Mouse (Mus musculus): Measurements from ENCODE around the gene Strada. TPM values are rescaled to one million over a fixed set of nuclear protein-coding genes. Genes with fewer than 3 reads are reported as not detected.

Strada gene
- polyA plus RNA-seq, 1 experiment from 2014 or later = 21.9 TPM

DNA sequence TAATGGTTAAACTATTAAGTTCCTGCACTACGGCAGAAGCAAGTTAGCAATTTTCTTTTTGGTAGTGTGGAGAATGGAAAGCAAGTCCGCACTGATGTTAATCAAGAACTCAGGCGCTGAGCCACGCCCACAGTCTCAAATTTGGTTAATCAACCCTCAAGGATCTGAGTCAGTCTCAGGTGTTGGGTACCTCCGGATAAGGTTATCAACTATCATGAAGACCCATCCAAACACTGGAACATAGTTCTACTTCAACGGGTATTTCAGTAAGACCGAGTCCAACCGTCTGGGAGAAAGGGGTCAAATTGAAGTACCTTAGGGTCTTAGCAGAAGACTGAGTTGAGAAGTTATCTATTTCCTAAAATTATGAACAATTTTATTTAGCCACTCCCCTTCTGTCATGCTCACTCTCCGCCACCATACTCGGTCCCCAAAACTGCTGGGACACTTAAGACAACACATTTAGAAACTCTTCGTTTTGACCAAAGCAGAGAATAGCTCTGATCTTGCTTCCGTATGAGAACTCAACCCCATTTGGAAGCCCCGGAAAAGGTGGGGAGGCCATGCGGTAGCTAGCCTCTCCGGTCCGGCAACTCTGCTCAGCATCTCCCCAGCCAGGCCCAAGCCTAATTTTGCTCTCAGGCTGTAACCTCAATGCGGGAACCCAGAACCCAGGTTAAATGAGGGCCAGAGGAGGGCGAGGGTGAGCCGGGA lies 9.2 kb downstream of the Strada start:
- H3K9ac ChIP-seq (ENCODE audit: low read length) = peak overlapping the region; percentile 70
- 9% methylated on average over 19 of the region's 19 CpGs for WGBS
- H3K27me3 ChIP-seq (ENCODE audit: control insufficient read depth, insufficient read depth, low read length) = no peaks in the 10 kb centered on the region
- peak overlapping the region; percentile 73 for H3K4me2 ChIP-seq (ENCODE audit: low read depth, low read length)
- H3K4me3 ChIP-seq (ENCODE audit: low read length) = peak overlapping the region; percentile 57
- H3K27ac ChIP-seq (ENCODE audit: low read length) = peak overlapping the region; percentile 57
- no peaks in the 10 kb centered on the region for H3K9me3 ChIP-seq (replicated peaks; ENCODE audit: control insufficient read depth, low read length)
- ATAC-seq (replicated peaks; ENCODE audit: extremely low read depth, insufficient read depth, low FRiP score) = peak; percentile 52; the same call in 1 of the 2 replicates
- H3K36me3 ChIP-seq (ENCODE audit: control insufficient read depth, insufficient read depth) = peaks cover 4% of the 10 kb centered on the region; the same call in 1 of the 2 replicates
- peaks cover 11% of the 10 kb centered on the region for H3K4me1 ChIP-seq (ENCODE audit: control insufficient read depth, insufficient read depth, low read length)

DNA sequence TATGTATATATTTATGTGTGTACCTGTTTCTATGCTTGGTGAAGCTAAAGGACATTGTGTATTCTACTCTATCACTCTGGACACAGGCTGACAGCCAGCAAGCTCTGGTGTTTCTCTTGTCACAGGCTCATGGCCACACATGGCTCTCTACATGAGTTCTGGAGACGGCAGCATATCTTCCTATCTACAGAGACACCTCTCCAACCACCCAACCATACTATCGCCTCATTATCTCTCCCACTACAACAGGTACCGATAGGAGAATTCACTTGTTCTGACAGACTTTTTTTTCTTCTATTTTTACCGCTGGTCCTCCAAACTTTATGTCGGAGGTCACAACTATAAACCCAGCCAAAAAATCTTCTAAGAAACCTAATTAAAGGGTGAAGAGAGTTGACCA lies 9.7 kb downstream of the Strada start:
- peak overlapping the region; percentile 73 for H3K4me2 ChIP-seq (ENCODE audit: low read depth, low read length)
- 51% methylated on average over 5 of the region's 5 CpGs for WGBS
- H3K36me3 ChIP-seq (ENCODE audit: control insufficient read depth, insufficient read depth) = no peaks in the 10 kb centered on the region; the same call in 1 of the 2 replicates
- H3K9me3 ChIP-seq (replicated peaks; ENCODE audit: control insufficient read depth, low read length) = no peaks in the 10 kb centered on the region
- peaks cover 13% of the 10 kb centered on the region for H3K4me1 ChIP-seq (ENCODE audit: control insufficient read depth, insufficient read depth, low read length)
- no peaks in the 10 kb centered on the region for H3K27me3 ChIP-seq (ENCODE audit: control insufficient read depth, insufficient read depth, low read length)
- H3K9ac ChIP-seq (ENCODE audit: low read length) = peak overlapping the region; percentile 70
- H3K27ac ChIP-seq (ENCODE audit: low read length) = no peak overlapping the region
- peak overlapping the region; percentile 57 for H3K4me3 ChIP-seq (ENCODE audit: low read length)
- no peak for ATAC-seq (replicated peaks; ENCODE audit: extremely low read depth, insufficient read depth, low FRiP score)

DNA sequence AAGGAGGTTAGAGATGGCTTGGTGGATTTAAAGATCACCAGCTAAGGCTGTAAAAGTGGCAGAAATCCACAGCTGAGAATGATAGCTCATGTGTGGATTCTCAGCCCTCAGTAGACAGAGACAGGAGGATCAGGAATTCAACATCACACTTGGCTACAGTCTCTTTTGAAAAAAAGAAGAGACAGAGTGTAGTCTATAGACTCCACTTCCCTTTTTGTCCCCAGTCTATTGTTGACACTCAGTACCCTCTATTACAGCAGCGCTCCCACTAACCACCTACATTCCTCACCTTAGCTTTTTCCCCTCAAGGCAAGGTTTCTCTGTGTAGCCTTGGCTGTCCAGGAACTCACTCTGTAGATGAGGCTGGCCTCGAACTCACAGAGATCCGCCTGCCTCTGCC lies 10.3 kb downstream of the Strada start:
- no peak overlapping the region for H3K4me2 ChIP-seq (ENCODE audit: low read depth, low read length)
- 90% methylated on average over 3 of the region's 3 CpGs for WGBS
- ATAC-seq (replicated peaks; ENCODE audit: extremely low read depth, insufficient read depth, low FRiP score) = no peak
- no peak overlapping the region for H3K9ac ChIP-seq (ENCODE audit: low read length)
- H3K4me3 ChIP-seq (ENCODE audit: low read length) = no peak overlapping the region
- H3K27me3 ChIP-seq (ENCODE audit: control insufficient read depth, insufficient read depth, low read length) = no peaks in the 10 kb centered on the region
- no peaks in the 10 kb centered on the region for H3K9me3 ChIP-seq (replicated peaks; ENCODE audit: control insufficient read depth, low read length)
- no peaks in the 10 kb centered on the region for H3K36me3 ChIP-seq (ENCODE audit: control insufficient read depth, insufficient read depth)
- H3K4me1 ChIP-seq (ENCODE audit: control insufficient read depth, insufficient read depth, low read length) = peaks cover 13% of the 10 kb centered on the region
- H3K27ac ChIP-seq (ENCODE audit: low read length) = no peak overlapping the region

DNA sequence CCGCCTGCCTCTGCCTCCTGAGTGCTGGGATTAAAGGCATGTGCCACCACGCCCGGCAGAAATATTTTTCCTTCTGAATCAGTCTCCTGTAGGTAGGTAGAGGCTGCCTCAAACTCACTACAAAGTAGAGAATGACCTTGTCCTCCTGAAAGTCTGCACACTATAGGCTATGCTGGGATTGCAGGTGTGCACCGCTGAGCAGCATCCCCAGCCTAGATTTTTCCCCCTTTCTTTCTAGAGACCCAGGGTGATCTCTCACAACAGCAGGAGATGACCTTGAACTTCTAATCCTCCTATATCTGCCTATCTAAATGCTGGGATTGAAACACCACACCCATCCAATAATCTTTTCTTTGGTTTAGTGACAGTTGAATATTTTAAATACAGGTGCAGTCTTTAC lies 14.6 kb downstream of the Strada start:
- Histone ChIP-seq H3K4me1 (ENCODE audit: control insufficient read depth, insufficient read depth, low read length) (peaks cover 4% of the 10 kb centered on the region), H3K4me3 (ENCODE audit: low read length) (no peak overlapping the region), H3K36me3 (ENCODE audit: control insufficient read depth, insufficient read depth) (peaks cover 6% of the 10 kb centered on the region), H3K4me2 (ENCODE audit: low read depth, low read length) (no peak overlapping the region), H3K27ac (ENCODE audit: low read length) (no peak overlapping the region), H3K9ac (ENCODE audit: low read length) (no peak overlapping the region), H3K9me3 (replicated peaks; ENCODE audit: control insufficient read depth, low read length) (no peaks in the 10 kb centered on the region), H3K27me3 (ENCODE audit: control insufficient read depth, insufficient read depth, low read length) (no peaks in the 10 kb centered on the region)
- no peak for ATAC-seq (replicated peaks; ENCODE audit: extremely low read depth, insufficient read depth, low FRiP score)
- WGBS = 83% methylated on average over 4 of the region's 4 CpGs

DNA sequence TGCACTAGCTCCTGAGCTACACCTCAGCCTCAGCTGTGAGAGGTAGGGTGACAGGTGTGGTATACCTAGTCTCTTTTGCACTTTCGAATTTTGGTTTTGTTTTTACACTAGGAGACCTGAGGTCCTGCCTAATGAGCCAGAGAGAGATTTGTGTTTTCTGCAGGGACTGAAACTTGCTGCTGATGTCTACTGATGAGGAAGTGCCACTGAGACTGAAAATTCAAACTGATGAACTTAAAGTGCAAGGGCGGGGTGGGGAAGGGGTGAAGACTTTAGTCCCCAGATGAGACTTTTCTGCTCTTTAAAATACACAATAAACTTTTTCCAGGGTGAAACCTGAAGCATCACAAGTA lies 21.5 kb downstream of the Strada start:
- Histone ChIP-seq H3K4me3 (ENCODE audit: low read length) (no peak overlapping the region), H3K36me3 (ENCODE audit: control insufficient read depth, insufficient read depth) (peaks cover 6% of the 10 kb centered on the region), H3K4me2 (ENCODE audit: low read depth, low read length) (no peak overlapping the region), H3K9ac (ENCODE audit: low read length) (no peak overlapping the region), H3K27ac (ENCODE audit: low read length) (no peak overlapping the region), H3K9me3 (replicated peaks; ENCODE audit: control insufficient read depth, low read length) (no peaks in the 10 kb centered on the region), H3K4me1 (ENCODE audit: control insufficient read depth, insufficient read depth, low read length) (0 out of 2 replicates have a peak, but pooled peaks cover 2% of the 10 kb centered on the region), H3K27me3 (ENCODE audit: control insufficient read depth, insufficient read depth, low read length) (no peaks in the 10 kb centered on the region)
- ATAC-seq (replicated peaks; ENCODE audit: extremely low read depth, insufficient read depth, low FRiP score) = no peak
- WGBS = 87% methylated on average over 2 of the region's 2 CpGs

DNA sequence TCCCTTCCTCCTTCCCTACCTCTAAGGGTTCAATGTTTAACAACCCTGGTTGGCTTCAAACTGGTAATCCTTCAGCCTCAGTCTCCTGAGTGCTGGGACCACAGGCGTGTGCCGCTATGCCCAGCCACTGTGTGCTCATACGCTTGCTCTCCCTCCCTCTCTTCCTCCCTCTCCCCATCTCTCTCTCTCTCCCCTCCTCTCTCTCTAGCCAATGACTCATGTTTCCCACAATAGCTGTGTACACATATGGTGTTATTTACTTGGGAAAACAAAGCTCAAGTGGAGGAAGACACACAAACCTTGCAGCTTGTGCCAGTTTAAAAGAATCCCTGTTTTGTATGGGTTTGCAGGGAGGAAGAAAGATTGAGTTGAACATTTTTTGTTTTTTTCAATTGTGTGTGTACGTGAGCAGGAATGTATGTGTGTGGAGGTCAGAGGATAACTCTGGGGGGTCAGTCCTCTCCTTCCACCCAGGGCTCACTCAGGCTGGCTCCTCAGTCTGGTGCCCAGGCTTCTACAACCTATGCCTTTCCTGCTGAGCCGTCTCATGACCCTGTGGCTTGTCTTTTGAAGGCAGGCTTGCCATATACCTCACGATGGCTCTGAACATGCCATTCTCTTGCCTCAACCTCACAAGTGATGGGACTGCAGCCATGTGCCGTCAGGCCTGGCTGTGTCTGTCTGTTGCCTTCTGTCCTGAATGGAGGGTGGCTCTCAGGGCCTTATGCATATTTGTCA lies 22.1 kb downstream of the Strada start:
- H3K27me3 ChIP-seq (ENCODE audit: control insufficient read depth, insufficient read depth, low read length) = no peaks in the 10 kb centered on the region
- no peaks in the 10 kb centered on the region for H3K9me3 ChIP-seq (replicated peaks; ENCODE audit: control insufficient read depth, low read length)
- no peak for ATAC-seq (replicated peaks; ENCODE audit: extremely low read depth, insufficient read depth, low FRiP score)
- H3K4me1 ChIP-seq (ENCODE audit: control insufficient read depth, insufficient read depth, low read length) = 0 out of 2 replicates have a peak, but pooled peaks cover 2% of the 10 kb centered on the region
- H3K9ac ChIP-seq (ENCODE audit: low read length) = no peak overlapping the region
- no peak overlapping the region for H3K4me3 ChIP-seq (ENCODE audit: low read length)
- H3K4me2 ChIP-seq (ENCODE audit: low read depth, low read length) = no peak overlapping the region
- peaks cover 6% of the 10 kb centered on the region; the same call in 1 of the 2 replicates for H3K36me3 ChIP-seq (ENCODE audit: control insufficient read depth, insufficient read depth)
- no peak overlapping the region for H3K27ac ChIP-seq (ENCODE audit: low read length)
- 68% methylated on average over 7 of the region's 7 CpGs for WGBS

DNA sequence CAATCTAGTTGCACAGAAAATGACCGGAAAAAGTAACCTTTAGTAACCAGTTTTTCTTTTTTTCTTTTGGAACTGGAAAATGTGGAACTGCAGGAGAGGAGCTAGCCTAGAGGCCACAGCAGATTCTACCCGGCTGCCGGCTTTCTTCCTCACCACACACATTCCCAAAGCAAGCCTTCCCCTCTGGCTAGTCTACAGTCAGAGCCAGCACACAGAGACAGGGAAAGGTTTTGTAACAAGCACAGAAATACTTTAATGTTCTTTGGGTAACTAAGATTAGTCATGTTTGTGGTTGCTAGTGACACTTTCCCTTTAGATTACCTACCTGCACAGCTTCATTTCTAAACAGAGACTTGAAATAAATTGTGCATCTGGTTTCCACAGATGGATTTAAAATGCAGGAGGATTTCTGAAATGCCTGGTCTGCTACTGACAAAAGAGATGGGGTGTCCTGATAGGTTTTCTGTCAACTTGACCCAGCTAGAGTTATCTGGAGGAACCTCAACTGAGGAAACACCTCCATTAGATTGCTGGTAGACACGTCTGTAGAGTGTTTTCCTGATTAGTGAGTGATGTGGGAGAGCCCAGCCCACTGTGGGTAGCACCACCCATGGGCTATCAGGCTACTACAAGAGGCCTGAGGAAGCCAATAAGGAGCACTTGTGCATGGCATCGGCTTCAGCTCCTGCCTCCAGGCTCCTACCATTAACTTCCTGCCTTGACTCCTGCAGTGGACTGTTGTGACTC lies 23.8 kb downstream of the Strada start:
- H3K9me3 ChIP-seq (replicated peaks; ENCODE audit: control insufficient read depth, low read length) = no peaks in the 10 kb centered on the region
- H3K27me3 ChIP-seq (ENCODE audit: control insufficient read depth, insufficient read depth, low read length) = no peaks in the 10 kb centered on the region
- no peak overlapping the region for H3K4me3 ChIP-seq (ENCODE audit: low read length)
- H3K4me2 ChIP-seq (ENCODE audit: low read depth, low read length) = no peak overlapping the region
- no peak overlapping the region for H3K9ac ChIP-seq (ENCODE audit: low read length)
- 60% methylated on average over 5 of the region's 5 CpGs for WGBS
- H3K27ac ChIP-seq (ENCODE audit: low read length) = no peak overlapping the region
- peaks cover 2% of the 10 kb centered on the region; the same call in 1 of the 2 replicates for H3K36me3 ChIP-seq (ENCODE audit: control insufficient read depth, insufficient read depth)
- 0 out of 2 replicates have a peak, but pooled peaks cover 2% of the 10 kb centered on the region for H3K4me1 ChIP-seq (ENCODE audit: control insufficient read depth, insufficient read depth, low read length)
- no peak for ATAC-seq (replicated peaks; ENCODE audit: extremely low read depth, insufficient read depth, low FRiP score)

DNA sequence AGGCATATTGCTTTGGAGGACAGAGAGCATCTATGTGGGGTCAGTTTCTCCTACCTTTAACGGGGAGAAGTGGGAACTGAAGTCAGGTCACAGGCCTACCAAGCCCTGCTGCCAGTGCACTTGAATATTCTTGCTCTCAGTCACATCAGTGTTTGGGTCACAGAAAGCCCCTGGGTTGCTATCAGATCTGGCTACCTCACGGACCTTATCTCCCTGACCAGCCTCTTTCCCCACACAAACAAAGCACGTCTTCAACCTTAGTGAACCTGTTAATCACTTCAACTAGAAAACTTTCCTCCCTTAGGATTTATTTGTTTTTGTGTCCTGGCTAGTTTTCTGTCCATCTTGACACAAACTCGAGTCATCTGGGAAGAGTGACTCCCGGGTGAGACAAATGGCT lies 25.6 kb downstream of the Strada start:
- ATAC-seq (replicated peaks; ENCODE audit: extremely low read depth, insufficient read depth, low FRiP score) = no peak
- 0 out of 2 replicates have a peak, but pooled peaks cover 2% of the 10 kb centered on the region for H3K4me1 ChIP-seq (ENCODE audit: control insufficient read depth, insufficient read depth, low read length)
- no peak overlapping the region for H3K9ac ChIP-seq (ENCODE audit: low read length)
- no peak overlapping the region for H3K4me3 ChIP-seq (ENCODE audit: low read length)
- 0 out of 2 replicates have a peak, but pooled peaks cover 2% of the 10 kb centered on the region for H3K36me3 ChIP-seq (ENCODE audit: control insufficient read depth, insufficient read depth)
- H3K9me3 ChIP-seq (replicated peaks; ENCODE audit: control insufficient read depth, low read length) = no peaks in the 10 kb centered on the region
- WGBS = 66% methylated on average over 5 of the region's 5 CpGs
- H3K4me2 ChIP-seq (ENCODE audit: low read depth, low read length) = no peak overlapping the region
- no peaks in the 10 kb centered on the region for H3K27me3 ChIP-seq (ENCODE audit: control insufficient read depth, insufficient read depth, low read length)
- no peak overlapping the region for H3K27ac ChIP-seq (ENCODE audit: low read length)
